Mouse (Mus musculus) layer of hippocampus, postnatal 10 days (tissue): ENCODE measurements around the gene Limch1. TPM values are rescaled to one million over a fixed set of nuclear protein-coding genes. Genes with fewer than 3 reads are reported as not detected.

Experiments used
- DNase-seq, 2 experiments: peaks; one replicate each; pipeline ENCODE4 v3.0.0; 2021; ENCODE audit warnings: low spot score in 2 of 2
- total RNA-seq, 2 experiments: library from RNA; stranded (reverse); gene quantifications; 2 replicates each; pipeline ENCODE4 v1.2.3; 2021

Gene Limch1
- total RNA-seq, 2 experiments from 2014 or later: 121 to 123 TPM

GRCm38 (mm10) chr5:67013926-67014325 lies 268.3 kb downstream of the Limch1 start:
- no peak for DNase-seq

GRCm38 (mm10) chr5:67016450-67016849 lies 270.8 kb downstream of the Limch1 start:
- DNase-seq: peak; percentile 83 to 89

- DNase-seq: no peak
Observed at GRCm38 (mm10) chr5:67024459-67025050, 278.9 kb downstream of the Limch1 start.

- DNase-seq: no peak
Observed at GRCm38 (mm10) chr5:67025095-67025494, 279.5 kb downstream of the Limch1 start.

- DNase-seq: no peak
Observed at GRCm38 (mm10) chr5:67025581-67025980, 280.0 kb downstream of the Limch1 start.

- DNase-seq: no peak
Observed at GRCm38 (mm10) chr5:67028786-67029185, 283.2 kb downstream of the Limch1 start.

GRCm38 (mm10) chr5:67029946-67030345 lies 284.3 kb downstream of the Limch1 start:
- no peak for DNase-seq

GRCm38 (mm10) chr5:67032601-67033000 lies 287.0 kb downstream of the Limch1 start:
- DNase-seq: no peak

GRCm38 (mm10) chr5:67043932-67044331 lies 298.3 kb downstream of the Limch1 start:
- no peak for DNase-seq

GRCm38 (mm10) chr5:67048003-67048402 lies 302.4 kb downstream of the Limch1 start:
- DNase-seq: peak; percentile 25 to 60

- no peak for DNase-seq
Observed at GRCm38 (mm10) chr5:67057803-67058202, 312.2 kb downstream of the Limch1 start.

- DNase-seq: no peak
Observed at GRCm38 (mm10) chr5:67060519-67060918, 314.9 kb downstream of the Limch1 start.

- DNase-seq: no peak
Observed at GRCm38 (mm10) chr5:67063596-67063995, 318.0 kb downstream of the Limch1 start.

GRCm38 (mm10) chr5:67083117-67083516 lies 337.5 kb downstream of the Limch1 start:
- DNase-seq: no peak

- DNase-seq: no peak
Observed at GRCm38 (mm10) chr5:67090856-67091255, 345.2 kb downstream of the Limch1 start.

GRCm38 (mm10) chr5:67091766-67092165 lies 346.1 kb downstream of the Limch1 start:
- peak; percentile 22 to 29 for DNase-seq

- DNase-seq: no peak
Observed at GRCm38 (mm10) chr5:67093991-67094390, 348.4 kb downstream of the Limch1 start.

- DNase-seq: peak; percentile 7 to 11
Observed at GRCm38 (mm10) chr5:67095153-67095552, 349.5 kb downstream of the Limch1 start.

- peak; percentile 15 to 18 for DNase-seq
Observed at GRCm38 (mm10) chr5:67095651-67096377, 350.2 kb downstream of the Limch1 start.

- peak in 1 of 2 experiments; percentile 8 for DNase-seq
Observed at GRCm38 (mm10) chr5:67096378-67096771, 350.7 kb downstream of the Limch1 start.

- peak; percentile 8 to 28 for DNase-seq
Observed at GRCm38 (mm10) chr5:67097106-67098050, 351.8 kb downstream of the Limch1 start.
